Mouse (Mus musculus) lung, adult 18-20 months (tissue): Measurements from ENCODE around the gene Cxxc4.
"Not testable (repeated sequence)": the region's sequence is repeated elsewhere in the genome, so short reads cannot be mapped to it uniquely, and the experiment has no call there.

ENCODE experiments used
- DNase-seq, 2 experiments: peaks; one replicate each; pipeline ENCODE4 v3.0.0; 2022; ENCODE audit warnings: mixed read lengths in 2 of 2

Gene Cxxc4

GRCm38 (mm10) chr3:134236414-134237112 lies at the start of gene Cxxc4:
Gene Cxxc4, plus strand, starts transcription at chr3:134236484.
- DNase-seq: no peak

DNA sequence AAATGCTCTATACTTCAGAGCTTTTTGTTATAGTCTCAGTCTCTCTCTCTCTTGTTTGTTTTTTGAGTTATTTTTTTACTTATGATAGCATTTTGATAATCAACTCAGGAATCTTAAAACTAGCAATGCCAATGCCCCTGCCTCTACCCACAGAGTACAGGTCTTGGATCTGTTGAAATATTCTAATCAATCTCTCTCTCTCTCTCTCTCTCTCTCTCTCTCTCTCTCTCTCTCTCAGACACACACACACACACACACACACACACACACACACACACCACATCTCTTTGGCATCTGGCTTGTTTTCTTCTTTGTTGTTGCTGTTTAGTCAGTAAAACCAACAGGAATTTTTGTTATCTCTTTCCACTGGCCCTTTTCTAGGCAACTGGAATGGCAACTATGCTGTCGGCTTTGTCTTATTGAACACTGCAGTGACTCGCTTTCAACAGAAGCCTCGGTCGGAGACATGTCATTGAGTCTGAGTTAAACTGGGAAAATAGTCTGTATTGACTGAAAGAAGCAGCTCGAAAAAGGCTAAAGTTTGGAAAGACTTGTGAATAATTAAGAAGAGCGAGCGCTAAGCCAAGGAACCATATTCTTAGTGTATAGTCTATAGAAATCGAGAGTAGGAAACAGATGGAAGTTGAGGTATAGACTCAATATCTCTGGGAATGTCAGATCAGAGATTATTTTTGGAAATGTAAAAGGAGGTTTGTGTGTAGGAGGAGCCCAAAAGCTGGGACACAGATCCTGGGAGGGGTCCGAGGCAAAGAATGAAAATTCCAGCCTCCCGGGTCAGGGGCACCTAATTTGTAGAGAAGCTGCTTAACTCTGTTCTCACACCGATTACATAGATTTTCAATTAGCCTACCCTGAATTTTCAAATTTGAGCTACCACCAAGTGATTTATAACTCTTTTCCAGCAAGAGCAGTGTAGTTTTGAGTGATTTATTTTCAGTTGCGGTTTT lies 47.0 kb upstream of the Cxxc4 start:
- no peak for DNase-seq

- peak in 1 of 2 experiments; percentile 4 for DNase-seq
These were observed 46.2 kb upstream of the Cxxc4 start for GRCm38 (mm10) chr3:134190046-134190445.

DNA sequence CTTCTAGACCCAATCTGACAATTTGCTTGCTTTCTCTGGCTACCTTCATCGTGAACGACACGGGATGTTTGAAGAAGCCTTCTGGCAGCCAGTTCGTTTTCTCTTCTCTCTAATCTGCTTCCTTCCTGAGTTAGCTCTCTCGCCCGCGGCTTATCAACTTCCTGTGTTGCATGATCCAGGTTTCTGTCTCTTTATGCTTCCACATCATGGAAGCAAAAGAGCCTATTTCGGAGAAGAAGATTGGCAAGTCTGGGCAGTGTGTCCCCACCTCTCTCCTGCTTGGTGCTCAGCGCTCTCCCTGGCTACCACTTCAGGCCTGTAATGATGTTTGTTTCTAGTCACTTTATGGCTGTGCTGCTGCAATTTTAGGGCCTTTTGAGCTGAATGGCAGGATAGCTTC lies 36.4 kb upstream of the Cxxc4 start:
- no peak for DNase-seq

GRCm38 (mm10) chr3:134206624-134207023 lies 29.7 kb upstream of the Cxxc4 start:
- DNase-seq: no peak

DNA sequence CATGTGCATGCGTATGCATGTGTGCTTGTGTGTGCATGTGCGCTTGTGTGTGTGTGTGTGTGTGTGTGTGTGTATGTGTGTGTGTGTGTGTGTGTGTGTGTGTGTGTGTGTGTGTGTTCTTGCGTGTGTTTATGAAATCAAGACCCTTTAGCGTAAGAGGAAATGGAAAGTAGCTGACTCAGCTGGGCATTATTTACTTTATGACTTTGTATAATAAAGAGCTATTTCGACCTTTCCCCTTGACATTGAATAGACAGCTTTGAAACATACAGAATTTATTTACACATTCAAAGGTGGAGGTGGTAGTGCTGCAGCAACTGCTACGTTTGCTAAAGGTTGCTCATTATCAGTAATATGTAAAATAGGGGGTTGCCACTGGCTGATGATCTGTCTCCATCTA lies 25.3 kb upstream of the Cxxc4 start:
- no peak for DNase-seq

DNA sequence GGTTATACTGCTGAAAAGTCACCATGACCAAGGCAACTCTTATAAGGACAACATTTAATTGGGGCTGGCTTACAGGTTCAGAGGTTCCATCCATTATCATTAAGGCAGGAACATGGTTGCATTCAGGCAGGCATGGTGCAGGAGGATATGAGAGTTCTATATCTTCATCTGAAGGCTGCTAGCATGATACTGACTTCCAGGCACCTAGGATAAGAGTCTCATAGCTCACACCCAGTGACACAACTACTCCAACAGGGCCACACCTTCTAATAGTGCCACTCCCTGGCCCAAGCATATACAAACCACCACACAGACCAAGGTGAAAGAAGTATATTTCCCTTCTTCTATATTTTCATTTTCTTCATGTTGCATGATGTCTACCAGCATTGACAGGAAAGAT lies 16.4 kb upstream of the Cxxc4 start:
- DNase-seq: not testable (repeated sequence)

- DNase-seq: no peak
These were observed 15.3 kb upstream of the Cxxc4 start for GRCm38 (mm10) chr3:134221002-134221401.

- no peak for DNase-seq
These were observed 13.7 kb upstream of the Cxxc4 start for GRCm38 (mm10) chr3:134222593-134222992.

DNA sequence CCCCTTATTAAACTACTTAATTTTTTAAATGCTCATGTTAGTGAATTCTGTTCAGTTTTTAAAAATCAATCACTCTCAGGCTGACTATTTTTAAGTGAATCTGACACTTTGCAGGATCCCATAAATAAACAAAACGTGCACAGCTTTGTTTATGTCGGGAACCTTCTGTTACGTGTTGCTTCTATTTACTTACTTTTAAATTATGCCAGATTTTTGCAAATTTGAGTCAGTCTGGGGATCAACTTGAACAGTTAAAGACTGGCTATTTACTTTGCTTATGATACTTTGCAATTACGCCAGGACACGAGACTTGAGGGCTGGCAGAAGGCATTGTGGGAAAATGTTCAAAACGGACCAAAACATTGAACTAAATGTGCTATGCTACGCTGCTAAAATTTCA lies 12.3 kb upstream of the Cxxc4 start:
- DNase-seq: no peak

DNA sequence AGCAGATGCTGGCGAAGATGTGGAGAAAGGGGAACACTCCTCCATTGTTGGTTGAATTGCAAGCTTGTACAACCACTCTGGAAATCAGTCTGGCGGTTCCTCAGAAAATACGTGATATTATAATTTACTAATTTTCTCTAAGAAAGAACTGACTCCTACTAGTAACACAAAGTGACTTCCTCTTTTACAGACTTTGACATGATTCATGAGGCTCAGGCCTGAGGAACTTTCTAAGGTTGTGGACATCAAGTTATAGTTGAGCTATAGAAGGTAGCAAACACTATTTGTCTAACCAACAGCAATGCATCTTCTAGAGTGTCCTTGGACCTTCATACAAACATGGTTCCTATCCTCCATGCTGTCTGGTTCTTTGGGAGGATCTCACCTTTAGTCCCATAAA lies 10.4 kb upstream of the Cxxc4 start:
- DNase-seq: no peak

DNA sequence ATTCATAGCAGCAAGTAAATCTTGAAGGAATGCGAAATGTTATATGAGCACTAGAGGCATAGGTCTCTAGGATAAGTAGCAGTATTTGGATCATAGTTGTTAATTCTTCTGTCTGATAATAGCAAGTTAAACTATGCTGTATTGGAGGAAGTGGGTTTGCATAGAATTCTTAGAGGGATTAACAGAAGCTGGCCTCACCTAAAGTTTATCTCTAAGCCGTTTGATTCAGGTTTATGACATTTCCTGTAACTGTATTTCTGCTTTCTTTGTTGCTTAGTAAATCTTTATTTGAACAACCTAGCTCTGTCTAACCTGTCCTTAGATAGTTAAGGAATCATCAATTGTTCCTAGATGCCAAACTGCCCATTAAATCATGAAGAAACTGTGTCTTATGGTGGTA lies 3.5 kb upstream of the Cxxc4 start:
- no peak for DNase-seq

DNA sequence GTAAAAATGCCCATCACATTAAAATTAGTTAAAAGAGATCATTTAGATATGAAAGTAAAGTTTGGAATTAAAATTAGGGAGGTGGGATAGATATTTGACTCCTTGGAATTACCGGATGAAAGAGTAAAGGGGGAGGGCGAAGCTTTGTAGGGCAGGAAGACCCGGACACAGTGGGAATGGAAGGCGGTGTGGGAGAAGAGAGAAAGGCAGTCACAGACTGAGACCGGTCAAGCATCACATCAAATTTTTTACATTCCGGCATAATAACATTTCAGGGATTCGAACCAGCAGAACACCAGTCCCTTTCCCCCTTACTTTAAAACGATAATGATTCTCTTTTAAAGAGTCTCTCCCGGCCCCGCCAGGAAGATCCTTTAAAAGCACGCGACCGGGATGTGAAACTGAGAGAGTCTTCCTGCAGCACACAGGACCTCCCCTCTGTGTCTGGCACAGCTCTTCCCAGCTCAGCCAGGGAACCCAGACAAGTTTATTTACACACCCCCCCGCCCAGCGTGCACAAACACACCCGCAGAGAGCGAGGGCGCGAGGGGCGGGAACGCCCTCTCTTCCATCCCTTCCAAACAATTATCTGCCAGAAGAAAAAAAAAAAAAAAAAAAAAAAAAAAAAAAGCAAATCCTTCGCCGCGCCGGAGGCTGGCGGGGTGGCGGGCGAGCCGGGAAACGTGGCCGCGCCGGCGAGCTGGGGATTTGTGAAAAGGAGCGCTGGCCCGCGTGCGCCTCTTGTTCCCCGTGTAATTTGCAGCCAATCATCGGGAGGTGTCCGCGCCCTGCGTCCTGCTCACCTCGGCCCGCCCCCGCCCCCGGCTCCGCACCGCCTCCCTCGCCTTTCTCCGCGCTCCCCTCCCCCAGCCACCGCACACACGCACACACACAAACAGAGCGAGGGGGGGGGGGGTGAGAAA lies 532 bp upstream of the Cxxc4 start:
- peak; percentile 68 to 83 for DNase-seq

DNA sequence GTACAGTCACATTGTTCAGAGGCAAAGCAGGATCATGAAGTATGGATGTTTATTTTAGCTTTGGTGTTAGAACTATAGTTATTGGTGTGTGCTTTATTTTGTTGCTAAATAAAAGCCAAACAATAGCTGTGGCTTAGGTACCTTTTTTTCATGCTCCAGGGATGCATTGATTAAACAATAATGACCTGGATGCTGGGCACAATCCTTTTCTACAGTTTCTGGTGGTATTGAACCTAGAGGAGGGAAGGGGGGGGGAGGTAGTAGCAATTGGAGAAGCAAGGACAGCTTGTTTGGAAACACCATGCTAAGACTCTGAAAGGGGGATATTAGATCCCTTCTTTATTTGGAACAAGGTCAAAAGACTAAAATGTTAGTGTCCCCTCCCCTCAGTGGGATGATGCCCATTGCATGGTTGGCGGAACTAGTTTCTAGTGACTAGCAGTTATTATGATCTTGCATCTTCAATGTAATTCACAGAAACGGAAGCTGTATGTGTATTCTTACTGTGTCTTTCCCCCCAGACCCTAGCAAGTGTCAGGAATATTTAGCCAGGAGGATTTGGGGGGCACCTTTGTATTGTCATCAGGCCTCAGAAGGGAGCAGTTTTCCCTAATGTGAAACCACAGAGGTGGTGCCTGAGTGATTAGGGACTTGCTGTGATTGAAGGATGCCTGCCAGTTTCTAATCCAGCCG lies 975 bp downstream of the Cxxc4 start:
- DNase-seq: no peak

GRCm38 (mm10) chr3:134238621-134239310 lies 2.5 kb downstream of the Cxxc4 start:
- DNase-seq: peak in 1 of 2 experiments; percentile 13

GRCm38 (mm10) chr3:134239321-134239970 lies 3.2 kb downstream of the Cxxc4 start:
- DNase-seq: peak; percentile 17 to 24

DNA sequence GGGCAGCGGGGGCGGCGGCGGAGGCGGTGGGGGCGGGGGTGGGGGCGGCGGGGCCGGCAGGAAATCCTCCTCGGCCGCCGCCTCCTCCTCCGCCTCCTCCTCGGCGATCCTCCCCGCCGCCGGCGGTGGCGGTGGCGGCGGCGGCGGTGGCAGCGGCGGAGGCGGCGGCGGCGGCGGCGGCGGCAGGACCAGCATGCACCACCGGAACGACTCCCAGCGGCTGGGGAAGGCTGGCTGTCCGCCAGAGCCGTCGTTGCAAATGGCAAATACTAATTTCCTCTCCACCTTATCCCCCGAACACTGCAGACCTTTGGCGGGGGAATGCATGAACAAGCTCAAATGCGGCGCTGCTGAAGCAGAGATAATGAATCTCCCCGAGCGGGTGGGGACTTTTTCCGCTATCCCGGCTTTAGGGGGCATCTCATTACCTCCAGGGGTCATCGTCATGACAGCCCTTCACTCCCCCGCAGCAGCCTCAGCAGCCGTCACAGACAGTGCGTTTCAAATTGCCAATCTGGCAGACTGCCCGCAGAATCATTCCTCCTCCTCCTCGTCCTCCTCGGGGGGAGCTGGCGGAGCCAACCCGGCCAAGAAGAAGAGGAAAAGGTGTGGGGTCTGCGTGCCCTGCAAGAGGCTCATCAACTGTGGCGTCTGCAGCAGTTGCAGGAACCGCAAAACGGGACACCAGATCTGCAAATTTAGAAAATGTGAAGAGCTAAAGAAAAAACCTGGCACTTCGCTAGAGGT lies 3.9 kb downstream of the Cxxc4 start:
- DNase-seq: peak; percentile 44 to 67

- DNase-seq: peak in 1 of 2 experiments; percentile 2
These were observed 4.4 kb downstream of the Cxxc4 start for GRCm38 (mm10) chr3:134240718-134241025.

DNA sequence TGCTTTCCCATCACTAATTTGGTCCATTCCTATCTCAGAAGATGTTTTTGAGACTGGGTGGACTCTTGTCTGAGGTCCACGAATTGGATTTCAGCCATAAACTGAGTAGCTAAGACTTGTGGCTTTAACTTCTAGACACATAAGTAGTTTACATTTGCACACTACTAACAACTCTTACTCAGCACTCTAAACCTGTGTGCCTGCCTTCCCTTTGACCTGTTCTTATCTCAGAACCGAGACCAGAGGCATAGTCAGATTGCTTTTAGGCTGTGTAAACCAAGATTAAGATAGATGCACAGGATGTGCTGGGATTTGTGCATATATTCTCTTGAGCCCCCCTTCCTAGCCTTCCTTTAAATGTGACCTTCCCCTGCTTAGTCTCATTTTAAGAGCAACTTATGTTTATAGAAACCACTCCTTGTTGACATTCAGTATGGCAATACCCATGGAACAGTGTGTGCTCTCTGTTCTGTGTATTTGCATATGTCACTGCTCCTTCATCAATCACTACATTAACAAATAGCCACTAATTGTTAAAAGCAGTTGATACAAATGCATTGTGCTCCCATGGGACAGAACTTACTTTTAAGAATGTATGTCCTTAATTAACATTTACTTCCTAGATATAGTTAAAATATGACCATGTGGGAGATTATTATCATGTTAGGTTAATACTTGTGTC lies 7.0 kb downstream of the Cxxc4 start:
- no peak for DNase-seq

DNA sequence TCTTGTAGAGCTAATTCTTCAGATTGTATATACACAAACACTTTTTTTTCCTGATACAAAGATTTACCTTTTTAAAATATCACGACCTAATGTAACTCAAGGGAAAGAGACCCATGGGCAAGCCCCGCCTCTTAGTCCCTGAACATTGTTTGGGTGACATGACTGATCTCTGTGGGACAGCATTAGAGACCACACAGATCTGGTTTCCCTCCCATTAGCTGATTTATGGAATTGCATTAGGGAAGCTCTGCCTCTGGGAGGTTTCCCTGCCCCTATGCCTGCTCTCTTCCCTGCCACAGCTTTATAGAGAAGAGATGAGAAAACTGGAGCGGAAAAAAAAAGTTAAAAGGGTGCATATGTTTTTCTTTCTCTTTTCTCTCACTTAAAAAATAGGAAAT lies 7.6 kb downstream of the Cxxc4 start:
- DNase-seq: no peak
